Mouse (Mus musculus): ENCODE data around the gene Ints1. TPM values are rescaled to one million over a fixed set of nuclear protein-coding genes. Genes with fewer than 3 reads are reported as not detected.
A peak's percentile ranks its signal among the peaks of the same experiment; 100 is the strongest.

Ints1 gene
- polyA plus RNA-seq, 1 experiment, result 72.1 TPM

GRCm38 (mm10) chr5:139732634-139733107 lies 42.8 kb downstream of the Ints1 start:
- peaks cover 14% of the 10 kb centered on the region; the same call in 1 of the 2 replicates for H3K4me1 ChIP-seq (ENCODE audit: control insufficient read depth, insufficient read depth, insufficient read length)
- 0 out of 2 replicates have a peak overlapping the region, but pooled peaks have one; percentile 7 for H3K27ac ChIP-seq (ENCODE audit: insufficient read depth, low read length)
- no peak for TF ChIP-seq CTCF (IDR thresholded peaks at IDR 0.05; ENCODE audit: extremely low read depth, insufficient read depth, insufficient read length, insufficient replicate concordance)
- no peak for TF ChIP-seq POLR2A (IDR thresholded peaks at IDR 0.05; ENCODE audit: low read depth, low read length)
- no peak for DNase-seq (ENCODE audit: low read depth in 1 of 2, low spot score in 2 of 2)
- no peaks in the 10 kb centered on the region for H3K36me3 ChIP-seq (ENCODE audit: control insufficient read depth, insufficient read depth, low read length)
- 14% methylated on average over 11 of the region's 11 CpGs for WGBS
- H3K4me3 ChIP-seq (ENCODE audit: extremely low read depth, insufficient read depth, insufficient read length), result no peak overlapping the region
- 0 out of 2 replicates have a peak, but pooled peaks cover 3% of the 10 kb centered on the region for H3K27me3 ChIP-seq (ENCODE audit: control insufficient read depth, insufficient read depth, low read length)

DNA sequence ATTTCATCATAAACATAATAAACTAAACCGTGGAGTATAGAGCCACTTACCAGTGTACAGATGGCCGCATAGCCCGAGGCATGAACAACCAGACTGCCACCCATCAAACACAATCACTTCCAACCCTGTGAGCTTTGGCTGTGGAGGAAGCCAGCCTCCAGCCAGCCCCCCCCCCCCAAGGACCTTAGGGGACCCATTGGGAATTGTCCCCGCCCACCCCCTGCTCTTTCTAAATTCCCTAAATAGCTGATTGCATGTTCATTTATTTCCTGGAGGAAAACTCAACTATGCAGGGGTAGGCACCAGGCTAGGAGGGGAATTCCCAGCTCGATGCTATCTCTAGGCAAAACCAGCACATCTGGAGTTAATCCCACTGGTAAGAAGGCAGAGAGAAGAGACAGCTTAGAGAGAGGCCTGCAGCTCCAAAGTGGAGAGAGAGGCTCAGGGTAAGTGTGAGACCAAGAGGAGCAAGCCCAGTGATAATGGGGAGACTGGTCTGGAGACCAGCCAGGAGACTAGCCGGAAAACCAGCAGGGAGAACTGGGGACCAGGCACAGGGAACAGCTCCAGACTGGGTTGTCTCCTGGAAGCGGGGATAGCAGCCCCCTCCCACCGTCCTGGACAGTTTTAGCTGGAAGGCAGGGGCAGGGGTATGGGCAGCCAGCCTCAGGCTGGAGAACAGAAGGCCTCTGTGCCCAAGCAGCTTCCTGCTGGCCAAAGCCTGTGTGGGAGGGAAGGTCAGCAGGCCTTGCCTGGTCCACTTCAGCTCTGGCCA lies 44.6 kb downstream of the Ints1 start:
- no peak for DNase-seq (ENCODE audit: low read depth in 1 of 2, low spot score in 2 of 2)
- Histone ChIP-seq H3K36me3 (ENCODE audit: control insufficient read depth, insufficient read depth, low read length) (no peaks in the 10 kb centered on the region), H3K27me3 (ENCODE audit: control insufficient read depth, insufficient read depth, low read length) (0 out of 2 replicates have a peak, but pooled peaks cover 3% of the 10 kb centered on the region), H3K4me3 (ENCODE audit: extremely low read depth, insufficient read depth, insufficient read length) (no peak overlapping the region), H3K27ac (ENCODE audit: insufficient read depth, low read length) (peak overlapping the region; percentile 10; the same call in 1 of the 2 replicates), H3K4me1 (ENCODE audit: control insufficient read depth, insufficient read depth, insufficient read length) (peaks cover 10% of the 10 kb centered on the region; the same call in 1 of the 2 replicates)
- WGBS, result 91% methylated on average over 8 of the region's 8 CpGs
- no peak for TF ChIP-seq CTCF (IDR thresholded peaks at IDR 0.05; ENCODE audit: extremely low read depth, insufficient read depth, insufficient read length, insufficient replicate concordance)
- no peak for TF ChIP-seq POLR2A (IDR thresholded peaks at IDR 0.05; ENCODE audit: low read depth, low read length)

DNA sequence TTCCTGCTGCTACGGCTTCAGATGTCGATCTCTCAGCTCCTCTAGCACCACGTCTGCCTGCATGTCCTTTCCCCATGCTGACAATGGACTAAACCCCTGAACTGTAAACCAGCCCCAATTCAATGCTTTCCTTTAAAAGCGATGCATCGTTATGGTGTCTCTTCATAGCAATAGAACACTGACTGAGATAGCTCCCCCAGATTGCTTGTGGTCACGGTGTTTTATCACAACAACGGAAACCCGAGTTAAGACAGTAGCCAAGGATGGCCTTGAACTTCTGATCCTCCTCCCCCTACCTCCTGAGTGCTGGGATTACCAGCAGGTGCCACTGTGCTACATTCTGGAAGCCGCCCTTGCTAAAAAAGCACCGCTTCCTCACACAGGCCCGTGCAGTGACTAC lies 48.2 kb downstream of the Ints1 start:
- H3K27ac ChIP-seq (ENCODE audit: insufficient read depth, low read length), result no peak overlapping the region
- H3K4me1 ChIP-seq (ENCODE audit: control insufficient read depth, insufficient read depth, insufficient read length), result no peaks in the 10 kb centered on the region
- H3K27me3 ChIP-seq (ENCODE audit: control insufficient read depth, insufficient read depth, low read length), result no peaks in the 10 kb centered on the region
- DNase-seq (ENCODE audit: low read depth in 1 of 2, low spot score in 2 of 2), result no peak
- no peaks in the 10 kb centered on the region for H3K36me3 ChIP-seq (ENCODE audit: control insufficient read depth, insufficient read depth, low read length)
- TF ChIP-seq CTCF (IDR thresholded peaks at IDR 0.05; ENCODE audit: extremely low read depth, insufficient read depth, insufficient read length, insufficient replicate concordance) (no peak), POLR2A (IDR thresholded peaks at IDR 0.05; ENCODE audit: low read depth, low read length) (no peak)
- 80% methylated on average over 11 of the region's 11 CpGs for WGBS
- H3K4me3 ChIP-seq (ENCODE audit: extremely low read depth, insufficient read depth, insufficient read length), result no peak overlapping the region

DNA sequence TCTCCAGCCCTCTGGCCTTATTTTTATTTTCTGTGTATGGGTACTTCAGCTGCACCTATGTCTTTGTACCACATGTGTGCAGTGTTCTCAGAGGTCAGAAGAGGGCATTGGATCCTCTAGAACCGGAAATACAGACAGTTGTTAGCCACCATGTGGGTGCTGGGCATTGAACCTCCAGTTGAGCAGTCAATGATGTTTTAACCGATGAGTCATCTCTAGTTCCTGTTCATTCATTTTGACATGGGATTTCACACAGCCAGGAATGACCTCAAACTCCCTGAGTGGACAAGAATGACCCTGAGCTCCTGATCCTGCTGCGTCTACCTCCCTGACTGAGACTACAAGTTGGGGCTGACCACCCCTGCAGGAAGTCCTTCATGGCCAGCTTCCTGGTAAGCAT lies 49.3 kb downstream of the Ints1 start:
- 77% methylated on average over 3 of the region's 3 CpGs for WGBS
- Histone ChIP-seq H3K4me3 (ENCODE audit: extremely low read depth, insufficient read depth, insufficient read length) (no peak overlapping the region), H3K27me3 (ENCODE audit: control insufficient read depth, insufficient read depth, low read length) (no peaks in the 10 kb centered on the region), H3K36me3 (ENCODE audit: control insufficient read depth, insufficient read depth, low read length) (no peaks in the 10 kb centered on the region), H3K4me1 (ENCODE audit: control insufficient read depth, insufficient read depth, insufficient read length) (no peaks in the 10 kb centered on the region), H3K27ac (ENCODE audit: insufficient read depth, low read length) (no peak overlapping the region)
- no peak for DNase-seq (ENCODE audit: low read depth in 1 of 2, low spot score in 2 of 2)
- TF ChIP-seq CTCF (IDR thresholded peaks at IDR 0.05; ENCODE audit: extremely low read depth, insufficient read depth, insufficient read length, insufficient replicate concordance), result no peak
- no peak for TF ChIP-seq POLR2A (IDR thresholded peaks at IDR 0.05; ENCODE audit: low read depth, low read length)

DNA sequence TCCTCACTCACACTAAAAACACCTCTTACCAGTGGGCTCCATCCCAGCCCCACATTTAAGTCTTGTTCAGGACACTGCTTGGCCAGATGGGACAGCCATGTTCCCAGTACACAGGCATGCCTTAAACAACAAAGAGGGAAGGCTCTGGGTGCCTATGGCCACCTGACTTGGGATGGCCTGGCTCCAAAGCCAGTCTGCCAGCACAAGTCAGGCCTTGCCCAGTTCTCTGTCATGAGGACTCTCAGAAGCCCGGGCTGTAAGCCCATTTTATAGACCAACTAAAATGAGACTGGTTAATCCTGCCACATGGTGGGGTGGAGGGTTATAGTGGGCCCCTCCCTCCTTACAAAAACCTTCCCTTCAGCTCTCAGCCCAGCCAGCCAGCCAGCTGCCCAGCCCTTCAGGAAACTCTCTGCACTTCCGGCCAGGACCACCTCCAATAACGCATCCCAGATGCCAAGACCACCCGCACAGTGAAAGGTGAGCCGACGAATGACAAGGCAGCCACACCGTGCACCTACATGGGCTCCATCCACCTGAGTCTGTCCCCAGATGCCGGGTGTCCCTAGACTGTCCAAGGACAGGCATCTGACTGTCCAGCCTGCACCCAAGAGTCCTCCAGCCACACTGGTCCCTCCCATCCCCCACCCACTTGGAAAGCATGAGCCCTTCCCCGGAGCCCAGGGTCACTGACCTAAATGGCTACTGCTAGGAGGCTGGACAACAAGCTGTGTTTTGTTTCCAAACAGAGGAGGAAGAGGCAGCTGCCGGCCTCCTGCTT lies 50.9 kb downstream of the Ints1 start:
- no peaks in the 10 kb centered on the region for H3K36me3 ChIP-seq (ENCODE audit: control insufficient read depth, insufficient read depth, low read length)
- no peak overlapping the region; the same call in 1 of the 2 replicates for H3K27ac ChIP-seq (ENCODE audit: insufficient read depth, low read length)
- TF ChIP-seq POLR2A (IDR thresholded peaks at IDR 0.05; ENCODE audit: low read depth, low read length) (no peak), CTCF (IDR thresholded peaks at IDR 0.05; ENCODE audit: extremely low read depth, insufficient read depth, insufficient read length, insufficient replicate concordance) (no peak)
- no peaks in the 10 kb centered on the region for H3K4me1 ChIP-seq (ENCODE audit: control insufficient read depth, insufficient read depth, insufficient read length)
- H3K4me3 ChIP-seq (ENCODE audit: extremely low read depth, insufficient read depth, insufficient read length), result no peak overlapping the region
- no peaks in the 10 kb centered on the region for H3K27me3 ChIP-seq (ENCODE audit: control insufficient read depth, insufficient read depth, low read length)
- DNase-seq (ENCODE audit: low read depth in 1 of 2, low spot score in 2 of 2), result no peak
- 90% methylated on average over 10 of the region's 10 CpGs for WGBS

DNA sequence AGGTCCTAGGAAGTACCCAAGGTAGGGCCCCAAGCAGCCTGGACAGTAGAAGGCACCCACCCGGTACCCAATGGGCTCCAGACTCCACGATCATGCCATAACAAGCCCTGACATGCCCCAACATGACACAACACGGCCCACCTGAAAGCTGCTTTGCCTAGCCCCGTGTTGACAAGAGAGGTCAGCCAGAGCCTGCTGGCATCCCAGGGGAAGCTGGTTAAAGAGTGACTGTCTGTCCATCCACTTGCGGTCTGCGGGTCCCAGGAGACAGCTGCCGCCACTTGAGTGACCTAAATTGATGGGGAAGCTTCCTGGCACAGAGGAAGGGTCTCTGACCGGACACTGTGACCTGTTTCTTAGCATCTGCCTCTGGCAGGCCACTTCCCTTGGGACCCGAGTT lies 52.4 kb downstream of the Ints1 start:
- WGBS, result 75% methylated on average over 9 of the region's 9 CpGs
- no peak overlapping the region for H3K27ac ChIP-seq (ENCODE audit: insufficient read depth, low read length)
- no peaks in the 10 kb centered on the region for H3K27me3 ChIP-seq (ENCODE audit: control insufficient read depth, insufficient read depth, low read length)
- DNase-seq (ENCODE audit: low read depth in 1 of 2, low spot score in 2 of 2), result no peak
- TF ChIP-seq CTCF (IDR thresholded peaks at IDR 0.05; ENCODE audit: extremely low read depth, insufficient read depth, insufficient read length, insufficient replicate concordance) (no peak), POLR2A (IDR thresholded peaks at IDR 0.05; ENCODE audit: low read depth, low read length) (no peak)
- no peak overlapping the region for H3K4me3 ChIP-seq (ENCODE audit: extremely low read depth, insufficient read depth, insufficient read length)
- no peaks in the 10 kb centered on the region for H3K36me3 ChIP-seq (ENCODE audit: control insufficient read depth, insufficient read depth, low read length)
- H3K4me1 ChIP-seq (ENCODE audit: control insufficient read depth, insufficient read depth, insufficient read length), result no peaks in the 10 kb centered on the region

Data from spleen, adult 2 months (tissue).